Mouse (Mus musculus) CD4-positive helper T cell, adult 2 months (primary cell): ENCODE measurements at regions not wholly inside any gene's neighbourhood (a gene's known extent, or its start where the extent isn't known, plus 50 kb on each side); places are given as distances from the start of the nearest gene placed in this dataset.

Experiments used
- DNase-seq: peaks from one replicate; pipeline ENCODE4 v3.0.0-alpha.2; 2012; ENCODE audit warnings: low read depth, missing footprints, low spot score

- DNase-seq = peak; percentile 49
These were observed 90.7 kb upstream of the Usp24 start for GRCm38 (mm10) chr4:106225184-106225862.

GRCm38 (mm10) chr4:106227428-106227827 is 88.6 kb upstream of the Usp24 start:
- no peak for DNase-seq

GRCm38 (mm10) chr4:106228534-106228933 is 87.5 kb upstream of the Usp24 start:
- peak; percentile 50 for DNase-seq

- no peak for DNase-seq
These were observed 86.5 kb upstream of the Usp24 start for GRCm38 (mm10) chr4:106229526-106229925.

- DNase-seq = no peak
These were observed 83.5 kb upstream of the Usp24 start for GRCm38 (mm10) chr4:106232499-106232970.

GRCm38 (mm10) chr4:106244384-106244819 is 71.6 kb upstream of the Usp24 start:
- DNase-seq = no peak

GRCm38 (mm10) chr4:106244826-106245510 is 71.0 kb upstream of the Usp24 start:
- DNase-seq = no peak

- DNase-seq = no peak
These were observed 69.3 kb upstream of the Usp24 start for GRCm38 (mm10) chr4:106246695-106247094.

GRCm38 (mm10) chr4:106247398-106247797 is 68.6 kb upstream of the Usp24 start:
- no peak for DNase-seq

GRCm38 (mm10) chr4:106248272-106248671 is 67.7 kb upstream of the Usp24 start:
- DNase-seq = no peak

GRCm38 (mm10) chr4:106249028-106249782 is 66.8 kb upstream of the Usp24 start:
- DNase-seq = no peak

- DNase-seq = no peak
These were observed 66.0 kb upstream of the Usp24 start for GRCm38 (mm10) chr4:106250048-106250447.

GRCm38 (mm10) chr4:106251430-106251829 is 64.6 kb upstream of the Usp24 start:
- no peak for DNase-seq

GRCm38 (mm10) chr4:106252946-106253345 is 63.1 kb upstream of the Usp24 start:
- DNase-seq = no peak

- no peak for DNase-seq
These were observed 61.1 kb upstream of the Usp24 start for GRCm38 (mm10) chr4:106254761-106255475.

- no peak for DNase-seq
These were observed 59.9 kb upstream of the Usp24 start for GRCm38 (mm10) chr4:106255959-106256609.

GRCm38 (mm10) chr4:106261404-106261803 is 54.6 kb upstream of the Usp24 start:
- DNase-seq = no peak

- no peak for DNase-seq
These were observed 54.0 kb upstream of the Usp24 start for GRCm38 (mm10) chr4:106261901-106262560.

- DNase-seq = no peak
These were observed 53.0 kb upstream of the Usp24 start for GRCm38 (mm10) chr4:106262751-106263725.
